Mouse (Mus musculus): ENCODE results near the gene Vcl. TPM values are rescaled to one million over a fixed set of nuclear protein-coding genes. Genes with fewer than 3 reads are reported as not detected.

Gene Vcl
- polyA plus RNA-seq, 1 experiment, result 104 TPM

GRCm38 (mm10) chr14:20997548-20997947 lies 68.3 kb downstream of the Vcl start:
- Histone ChIP-seq H3K79me2 (ENCODE audit: control insufficient read depth, insufficient read depth) (peaks cover 33% of the 10 kb centered on the region), H3K36me3 (ENCODE audit: control insufficient read depth, insufficient read depth) (peaks cover 64% of the 10 kb centered on the region), H3ac (ENCODE audit: control insufficient read depth, insufficient read length) (no peak overlapping the region), H3K4me2 (ENCODE audit: low read depth) (no peak overlapping the region), H3K27me3 (ENCODE audit: control insufficient read depth, insufficient read depth, insufficient read length) (no peaks in the 10 kb centered on the region), H3K4me3 (no peak overlapping the region)
- TF ChIP-seq POLR2AphosphoS2 (IDR thresholded peaks at IDR 0.05; ENCODE audit: insufficient read length, low read depth) (no peak), TCF3 (IDR thresholded peaks at IDR 0.05; ENCODE audit: insufficient read length, low read depth) (no peak), MYOD1 (IDR thresholded peaks at IDR 0.05; ENCODE audit: control insufficient read depth in 1 of 3, insufficient read length in 2 of 3, low read depth in 2 of 3) (no peak), MAX (IDR thresholded peaks at IDR 0.05; ENCODE audit: low read depth) (no peak), E2F4 (IDR thresholded peaks at IDR 0.05; ENCODE audit: insufficient read depth) (no peak)

- Histone ChIP-seq H3K27me3 (ENCODE audit: control insufficient read depth, insufficient read depth, insufficient read length) (no peaks in the 10 kb centered on the region), H3ac (ENCODE audit: control insufficient read depth, insufficient read length) (no peak overlapping the region), H3K79me2 (ENCODE audit: control insufficient read depth, insufficient read depth) (peaks cover 21% of the 10 kb centered on the region), H3K4me2 (ENCODE audit: low read depth) (no peak overlapping the region), H3K4me3 (no peak overlapping the region), H3K36me3 (ENCODE audit: control insufficient read depth, insufficient read depth) (peaks cover 78% of the 10 kb centered on the region)
- TF ChIP-seq E2F4 (IDR thresholded peaks at IDR 0.05; ENCODE audit: insufficient read depth), result no peak
Measured at GRCm38 (mm10) chr14:20999617-21000016, 70.4 kb downstream of the Vcl start.

- Histone ChIP-seq H3K79me2 (ENCODE audit: control insufficient read depth, insufficient read depth) (no peaks in the 10 kb centered on the region), H3K4me2 (ENCODE audit: low read depth) (no peak overlapping the region), H3ac (ENCODE audit: control insufficient read depth, insufficient read length) (no peak overlapping the region), H3K36me3 (ENCODE audit: control insufficient read depth, insufficient read depth) (peaks cover 84% of the 10 kb centered on the region), H3K27me3 (ENCODE audit: control insufficient read depth, insufficient read depth, insufficient read length) (no peaks in the 10 kb centered on the region), H3K4me3 (no peak overlapping the region)
- TF ChIP-seq TCF3 (IDR thresholded peaks at IDR 0.05; ENCODE audit: insufficient read length, low read depth) (no peak), USF1 (IDR thresholded peaks at IDR 0.05; ENCODE audit: low read depth) (no peak), POLR2AphosphoS2 (IDR thresholded peaks at IDR 0.05; ENCODE audit: insufficient read length, low read depth) (no peak), TCF12 (IDR thresholded peaks at IDR 0.05; ENCODE audit: insufficient read depth, poor library complexity, severe bottlenecking) (no peak), E2F4 (IDR thresholded peaks at IDR 0.05; ENCODE audit: insufficient read depth) (no peak), POLR2A (IDR thresholded peaks at IDR 0.05; ENCODE audit: insufficient read length, low read depth) (no peak), MYOG (IDR thresholded peaks at IDR 0.05; ENCODE audit: control insufficient read depth in 1 of 3, insufficient read depth in 1 of 3, insufficient read length in 2 of 3, low read depth in 2 of 3) (no peak), MYOD1 (IDR thresholded peaks at IDR 0.05; ENCODE audit: control insufficient read depth in 1 of 3, insufficient read length in 2 of 3, low read depth in 2 of 3) (no peak), CEBPB (IDR thresholded peaks at IDR 0.05; ENCODE audit: insufficient read depth, poor library complexity, severe bottlenecking) (no peak), REST (IDR thresholded peaks at IDR 0.05; ENCODE audit: insufficient read depth, insufficient read length) (no peak), MAX (IDR thresholded peaks at IDR 0.05; ENCODE audit: low read depth) (no peak), SRF (IDR thresholded peaks at IDR 0.05; ENCODE audit: control insufficient read depth, insufficient read length, low read depth) (no peak)
Measured at GRCm38 (mm10) chr14:21013800-21014334, 84.7 kb downstream of the Vcl start.

GRCm38 (mm10) chr14:21017871-21018270 lies 88.7 kb downstream of the Vcl start:
- Histone ChIP-seq H3K79me2 (ENCODE audit: control insufficient read depth, insufficient read depth) (no peaks in the 10 kb centered on the region), H3K27me3 (ENCODE audit: control insufficient read depth, insufficient read depth, insufficient read length) (no peaks in the 10 kb centered on the region), H3K4me2 (ENCODE audit: low read depth) (no peak overlapping the region), H3K36me3 (ENCODE audit: control insufficient read depth, insufficient read depth) (peaks cover 91% of the 10 kb centered on the region), H3K4me3 (no peak overlapping the region), H3ac (ENCODE audit: control insufficient read depth, insufficient read length) (no peak overlapping the region)
- no peak for TF ChIP-seq TCF3 (IDR thresholded peaks at IDR 0.05; ENCODE audit: insufficient read length, low read depth)
- no peak for TF ChIP-seq REST (IDR thresholded peaks at IDR 0.05; ENCODE audit: insufficient read depth, insufficient read length)
- no peak for TF ChIP-seq MYOG (IDR thresholded peaks at IDR 0.05; ENCODE audit: control insufficient read depth in 1 of 3, insufficient read depth in 1 of 3, insufficient read length in 2 of 3, low read depth in 2 of 3)
- no peak for TF ChIP-seq USF1 (IDR thresholded peaks at IDR 0.05; ENCODE audit: low read depth)
- TF ChIP-seq MYOD1 (IDR thresholded peaks at IDR 0.05; ENCODE audit: control insufficient read depth in 1 of 3, insufficient read length in 2 of 3, low read depth in 2 of 3), result no peak
- TF ChIP-seq MAX (IDR thresholded peaks at IDR 0.05; ENCODE audit: low read depth), result no peak
- TF ChIP-seq POLR2A (IDR thresholded peaks at IDR 0.05; ENCODE audit: insufficient read length, low read depth), result no peak

- no peaks in the 10 kb centered on the region for H3K27me3 ChIP-seq (ENCODE audit: control insufficient read depth, insufficient read depth, insufficient read length)
- TF ChIP-seq TCF12 (IDR thresholded peaks at IDR 0.05; ENCODE audit: insufficient read depth, poor library complexity, severe bottlenecking) (no peak), MYOG (IDR thresholded peaks at IDR 0.05; ENCODE audit: control insufficient read depth in 1 of 3, insufficient read depth in 1 of 3, insufficient read length in 2 of 3, low read depth in 2 of 3) (no peak), POLR2AphosphoS2 (IDR thresholded peaks at IDR 0.05; ENCODE audit: insufficient read length, low read depth) (no peak), MYOD1 (IDR thresholded peaks at IDR 0.05; ENCODE audit: control insufficient read depth in 1 of 3, insufficient read length in 2 of 3, low read depth in 2 of 3) (no peak), TCF3 (IDR thresholded peaks at IDR 0.05; ENCODE audit: insufficient read length, low read depth) (no peak), SRF (IDR thresholded peaks at IDR 0.05; ENCODE audit: control insufficient read depth, insufficient read length, low read depth) (no peak), CEBPB (IDR thresholded peaks at IDR 0.05; ENCODE audit: insufficient read depth, poor library complexity, severe bottlenecking) (no peak), REST (IDR thresholded peaks at IDR 0.05; ENCODE audit: insufficient read depth, insufficient read length) (no peak), POLR2A (IDR thresholded peaks at IDR 0.05; ENCODE audit: insufficient read length, low read depth) (no peak), USF1 (IDR thresholded peaks at IDR 0.05; ENCODE audit: low read depth) (no peak), E2F4 (IDR thresholded peaks at IDR 0.05; ENCODE audit: insufficient read depth) (no peak), MAX (IDR thresholded peaks at IDR 0.05; ENCODE audit: low read depth) (no peak)
- peaks cover 92% of the 10 kb centered on the region for H3K36me3 ChIP-seq (ENCODE audit: control insufficient read depth, insufficient read depth)
- no peak overlapping the region for H3K4me2 ChIP-seq (ENCODE audit: low read depth)
- H3K4me3 ChIP-seq, result no peak overlapping the region
- H3ac ChIP-seq (ENCODE audit: control insufficient read depth, insufficient read length), result no peak overlapping the region
- no peaks in the 10 kb centered on the region for H3K79me2 ChIP-seq (ENCODE audit: control insufficient read depth, insufficient read depth)
Measured at GRCm38 (mm10) chr14:21018977-21019376, 89.8 kb downstream of the Vcl start.
